Mouse (Mus musculus) erythroblast, embryonic 14.5 days (primary cell): ENCODE measurements around the gene Zc3h14.

Source experiments
- GATA1 ChIP-seq: IDR thresholded peaks from 2 replicates; pipeline ENCODE4 v1.6.1; 2012; ENCODE audit warnings: low read length, inconsistent platforms, mixed read lengths
- TAL1 ChIP-seq: IDR thresholded peaks from 3 replicates; pipeline ENCODE4 v1.6.1; 2012; ENCODE audit warnings: low read length, inconsistent platforms, mixed read lengths

- TF ChIP-seq GATA1 = no peak
- TF ChIP-seq TAL1 = no peak
Observed at GRCm38 (mm10) chr12:98733776-98734175, 13.0 kb upstream of the Zc3h14 start.
